Mouse (Mus musculus): ENCODE data around the gene Gss. TPM values are rescaled to one million over a fixed set of nuclear protein-coding genes. Genes with fewer than 3 reads are reported as not detected.
"Not testable (repeated sequence)": the region's sequence is repeated elsewhere in the genome, so short reads cannot be mapped to it uniquely, and the experiment has no call there.

Gss gene
- polyA plus RNA-seq, 1 experiment from 2014 or later, result 16.7 TPM

DNA sequence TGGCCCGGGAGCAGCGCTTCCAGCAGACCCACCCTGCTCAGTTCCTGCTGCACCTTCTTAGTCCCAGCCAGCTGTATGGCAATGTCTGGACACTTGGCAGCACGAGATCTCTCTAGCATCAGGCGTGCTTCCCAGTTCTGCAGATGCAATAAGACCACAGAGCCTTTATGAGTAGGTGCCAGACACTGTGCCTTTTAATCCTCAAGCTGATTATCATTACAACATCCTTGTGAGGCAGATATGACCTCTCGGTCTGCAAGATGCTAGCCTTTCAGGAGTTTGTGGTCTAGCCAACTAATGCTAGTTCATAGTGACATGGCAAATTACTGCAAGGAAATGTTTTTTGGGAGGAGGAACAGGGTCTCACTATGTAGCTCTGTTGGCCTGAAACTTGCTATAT is 24.9 kb downstream of the Gss start:
- Histone ChIP-seq H3K9ac (no peak overlapping the region), H3K36me3 (ENCODE audit: poor library complexity, severe bottlenecking) (0 out of 2 replicates have a peak, but pooled peaks cover 14% of the 10 kb centered on the region), H3K9me3 (replicated peaks) (no peaks in the 10 kb centered on the region), H3K4me3 (no peak overlapping the region), H3K4me2 (no peak overlapping the region), H3K27ac (no peak overlapping the region), H3K27me3 (no peaks in the 10 kb centered on the region), H3K4me1 (peaks cover 11% of the 10 kb centered on the region)
- no peak for ATAC-seq
- 87% methylated on average over 5 of the region's 5 CpGs for WGBS

DNA sequence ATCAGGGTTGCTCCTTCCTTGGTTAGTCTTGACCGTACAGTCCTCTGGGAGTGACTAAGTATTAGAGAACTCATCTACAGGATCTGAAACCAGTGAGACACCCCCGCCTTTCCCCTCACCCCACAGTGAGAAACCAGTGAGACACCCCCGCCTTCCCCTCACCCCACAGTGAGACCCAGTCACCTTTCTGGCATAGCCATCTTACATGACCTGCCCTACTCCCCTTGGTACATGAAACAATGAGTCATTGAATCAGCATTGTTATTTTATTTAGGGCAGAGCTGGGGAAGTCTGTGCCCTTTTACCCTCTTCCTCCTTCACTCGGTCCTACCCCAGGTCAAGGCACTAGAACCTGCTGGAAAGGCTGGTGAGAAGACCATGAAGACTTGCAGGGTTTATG is 29.7 kb downstream of the Gss start:
- Histone ChIP-seq H3K27me3 (no peaks in the 10 kb centered on the region), H3K4me3 (no peak overlapping the region), H3K4me1 (no peaks in the 10 kb centered on the region), H3K9me3 (replicated peaks) (no peaks in the 10 kb centered on the region), H3K36me3 (ENCODE audit: poor library complexity, severe bottlenecking) (peaks cover 39% of the 10 kb centered on the region; the same call in 1 of the 2 replicates), H3K4me2 (no peak overlapping the region), H3K27ac (no peak overlapping the region), H3K9ac (no peak overlapping the region)
- ATAC-seq, result no peak
- WGBS, result 81% methylated on average over 4 of the region's 4 CpGs

DNA sequence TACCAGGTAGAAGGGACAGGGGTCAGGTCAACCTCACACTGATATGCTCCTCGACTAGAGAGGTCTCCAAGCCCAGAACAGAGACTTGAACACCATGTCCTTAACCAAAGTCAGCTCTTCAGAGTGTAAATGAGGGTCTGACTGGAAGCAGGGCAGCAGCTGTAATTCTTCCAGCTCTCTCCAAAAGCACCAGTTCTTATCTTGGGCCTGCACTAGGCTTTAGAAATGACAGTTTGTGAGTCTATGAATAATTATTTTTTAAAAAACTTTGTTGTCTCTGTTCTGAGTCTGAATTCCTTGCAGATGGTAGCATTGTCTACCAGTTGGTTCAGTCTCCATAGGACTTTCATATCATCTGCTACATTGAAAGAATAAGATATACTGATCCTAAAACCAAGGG is 30.4 kb downstream of the Gss start:
- Histone ChIP-seq H3K36me3 (ENCODE audit: poor library complexity, severe bottlenecking) (peaks cover 39% of the 10 kb centered on the region; the same call in 1 of the 2 replicates), H3K4me1 (no peaks in the 10 kb centered on the region), H3K27ac (no peak overlapping the region), H3K27me3 (no peaks in the 10 kb centered on the region), H3K9ac (no peak overlapping the region), H3K4me2 (no peak overlapping the region), H3K9me3 (replicated peaks) (no peaks in the 10 kb centered on the region), H3K4me3 (no peak overlapping the region)
- ATAC-seq, result no peak
- 66% methylated on average over 1 of the region's 1 CpGs for WGBS

DNA sequence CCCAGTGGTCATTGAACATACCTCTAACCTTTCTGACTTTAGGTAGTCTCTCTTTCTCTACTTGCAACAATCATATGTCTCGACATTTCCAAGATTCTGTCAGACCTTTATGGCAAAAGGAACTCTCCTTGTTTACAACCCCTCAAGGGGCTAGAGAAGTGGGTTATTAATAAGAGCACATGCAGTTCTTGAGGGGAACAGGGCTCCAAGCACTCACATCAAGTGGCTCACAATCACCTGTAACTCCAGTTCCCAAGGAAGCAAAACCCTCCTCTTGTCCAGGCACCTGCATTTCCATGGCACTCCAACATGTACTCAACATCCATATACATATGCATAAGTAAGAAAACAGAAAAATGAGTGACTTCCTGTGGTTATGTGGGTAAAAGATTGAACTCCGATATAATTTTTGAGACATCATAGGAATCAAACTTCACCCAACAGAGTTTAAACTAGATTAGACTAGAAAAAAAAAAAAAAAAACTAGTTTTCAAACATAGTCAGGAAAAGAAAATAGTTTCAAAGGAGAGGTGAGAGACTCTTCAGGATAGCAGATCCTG is 38.1 kb downstream of the Gss start:
- H3K4me1 ChIP-seq, result no peaks in the 10 kb centered on the region
- H3K4me3 ChIP-seq, result no peak overlapping the region
- H3K4me2 ChIP-seq, result no peak overlapping the region
- H3K27me3 ChIP-seq, result no peaks in the 10 kb centered on the region
- ATAC-seq, result no peak
- peaks cover 7% of the 10 kb centered on the region; the same call in 1 of the 2 replicates for H3K36me3 ChIP-seq (ENCODE audit: poor library complexity, severe bottlenecking)
- no peaks in the 10 kb centered on the region for H3K9me3 ChIP-seq (replicated peaks)
- H3K9ac ChIP-seq, result no peak overlapping the region
- WGBS, result 86% methylated on average over 2 of the region's 2 CpGs
- no peak overlapping the region for H3K27ac ChIP-seq

DNA sequence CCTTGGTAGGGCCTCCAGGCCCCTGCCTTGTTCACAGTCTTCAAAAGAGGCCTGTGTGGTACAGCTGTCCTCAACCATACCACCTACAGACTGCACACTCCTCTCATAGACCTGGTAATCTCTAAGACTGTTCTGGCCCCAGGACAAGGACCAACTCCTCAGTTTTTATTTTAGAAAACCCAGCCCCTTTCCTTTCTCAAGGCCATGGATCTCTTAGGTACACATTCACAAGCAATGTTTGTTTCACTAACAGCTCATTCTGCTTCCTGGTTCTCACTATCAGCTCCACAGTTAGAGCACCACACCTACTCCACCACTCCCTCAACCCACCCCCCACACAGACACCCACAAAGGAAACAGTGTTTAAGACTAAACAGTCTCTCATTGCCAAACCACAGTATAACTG is 39.7 kb downstream of the Gss start:
- no peak overlapping the region for H3K27ac ChIP-seq
- no peak overlapping the region for H3K4me3 ChIP-seq
- no peaks in the 10 kb centered on the region for H3K4me1 ChIP-seq
- no peak overlapping the region for H3K9ac ChIP-seq
- no peak for ATAC-seq
- H3K4me2 ChIP-seq, result no peak overlapping the region
- no peaks in the 10 kb centered on the region for H3K27me3 ChIP-seq
- H3K36me3 ChIP-seq (ENCODE audit: poor library complexity, severe bottlenecking), result no peaks in the 10 kb centered on the region
- H3K9me3 ChIP-seq (replicated peaks), result no peaks in the 10 kb centered on the region

DNA sequence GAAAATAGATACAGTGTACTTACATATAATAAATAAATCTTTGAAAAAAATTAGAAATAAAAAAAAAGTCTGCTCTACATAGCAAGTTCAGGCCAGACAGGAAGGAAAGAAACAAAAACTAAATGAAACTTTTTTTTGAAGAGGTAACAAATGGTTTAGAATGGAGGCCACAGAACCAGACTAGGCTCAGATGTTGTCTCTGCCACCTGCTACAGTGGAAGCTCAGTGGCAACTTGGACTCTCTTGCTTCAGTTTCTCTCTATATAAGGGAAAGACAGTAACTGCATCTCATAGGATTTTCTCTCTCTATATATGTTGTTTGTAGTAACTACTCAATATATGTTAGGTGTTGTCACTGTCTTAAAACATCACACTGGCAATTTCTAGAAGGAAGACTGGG is 40.3 kb downstream of the Gss start:
- Histone ChIP-seq H3K9me3 (replicated peaks) (no peaks in the 10 kb centered on the region), H3K27ac (no peak overlapping the region), H3K27me3 (no peaks in the 10 kb centered on the region), H3K9ac (no peak overlapping the region), H3K4me2 (no peak overlapping the region), H3K4me3 (no peak overlapping the region), H3K36me3 (ENCODE audit: poor library complexity, severe bottlenecking) (no peaks in the 10 kb centered on the region), H3K4me1 (no peaks in the 10 kb centered on the region)
- no peak for ATAC-seq

DNA sequence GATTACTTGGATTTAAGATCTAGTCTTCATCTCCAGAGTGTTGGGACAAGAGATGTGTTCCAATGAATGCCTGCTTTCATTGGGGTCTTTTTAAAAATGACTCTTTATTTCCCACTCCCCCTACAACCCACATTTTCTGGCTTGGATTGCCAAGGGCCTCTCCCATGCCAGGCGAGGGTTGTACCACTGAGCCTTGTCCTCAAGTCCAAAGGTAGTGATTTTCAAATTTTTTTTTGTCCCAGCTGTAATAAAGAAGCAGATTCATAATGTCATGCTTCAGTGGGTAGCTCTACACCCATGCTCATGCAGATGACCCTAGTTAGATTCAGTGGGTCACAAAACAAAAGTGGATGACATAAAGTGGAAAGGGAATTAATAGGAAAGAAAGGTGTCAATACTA is 45.7 kb downstream of the Gss start:
- Histone ChIP-seq H3K4me1 (no peaks in the 10 kb centered on the region), H3K4me3 (no peak overlapping the region)
- WGBS, result 64% methylated on average over 1 of the region's 1 CpGs

DNA sequence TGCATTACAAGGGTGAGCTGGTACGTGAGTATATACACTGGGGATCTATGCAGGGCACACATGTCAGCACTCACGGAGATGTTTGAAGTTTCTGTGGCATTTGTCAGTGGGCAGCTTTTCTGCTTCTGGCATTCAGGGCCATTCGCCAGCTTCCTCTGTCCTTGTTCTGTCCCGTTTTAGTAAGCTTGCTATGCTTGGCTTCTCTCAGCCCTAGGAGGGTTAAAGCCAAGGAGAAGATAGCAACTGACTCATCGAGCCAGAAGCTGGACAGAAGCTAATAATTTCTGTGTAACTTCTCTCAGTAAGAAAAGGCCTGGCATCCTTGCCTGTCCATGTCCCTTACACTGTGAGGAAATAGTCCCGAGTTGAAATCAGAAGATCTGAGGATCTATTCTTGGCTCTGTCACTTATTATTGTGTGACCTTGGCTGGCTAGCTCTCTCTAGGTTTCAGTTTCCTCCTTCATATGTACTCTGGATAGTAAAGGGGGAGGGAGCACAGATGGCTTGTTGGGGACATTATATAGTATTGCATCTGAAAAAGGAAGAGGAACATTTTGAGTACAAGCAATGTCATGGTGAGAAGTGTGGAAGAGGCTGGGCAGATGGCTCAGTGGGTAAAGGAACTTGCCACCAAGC is 51.7 kb downstream of the Gss start:
- Histone ChIP-seq H3K9ac (no peak overlapping the region), H3K9me3 (replicated peaks) (no peaks in the 10 kb centered on the region), H3K36me3 (ENCODE audit: poor library complexity, severe bottlenecking) (no peaks in the 10 kb centered on the region), H3K4me3 (no peak overlapping the region), H3K27me3 (no peaks in the 10 kb centered on the region), H3K4me1 (no peaks in the 10 kb centered on the region), H3K27ac (no peak overlapping the region), H3K4me2 (no peak overlapping the region)
- ATAC-seq, result no peak
- 71% methylated on average over 6 of the region's 6 CpGs for WGBS

More for the DNA sequence above, 45.7 kb downstream of the Gss start:
- no peaks in the 10 kb centered on the region for H3K9me3 ChIP-seq (replicated peaks)
- no peak for ATAC-seq
- H3K27ac ChIP-seq, result no peak overlapping the region
- H3K9ac ChIP-seq, result no peak overlapping the region
- no peak overlapping the region for H3K4me2 ChIP-seq
- no peaks in the 10 kb centered on the region for H3K36me3 ChIP-seq (ENCODE audit: poor library complexity, severe bottlenecking)
- no peaks in the 10 kb centered on the region for H3K27me3 ChIP-seq

DNA sequence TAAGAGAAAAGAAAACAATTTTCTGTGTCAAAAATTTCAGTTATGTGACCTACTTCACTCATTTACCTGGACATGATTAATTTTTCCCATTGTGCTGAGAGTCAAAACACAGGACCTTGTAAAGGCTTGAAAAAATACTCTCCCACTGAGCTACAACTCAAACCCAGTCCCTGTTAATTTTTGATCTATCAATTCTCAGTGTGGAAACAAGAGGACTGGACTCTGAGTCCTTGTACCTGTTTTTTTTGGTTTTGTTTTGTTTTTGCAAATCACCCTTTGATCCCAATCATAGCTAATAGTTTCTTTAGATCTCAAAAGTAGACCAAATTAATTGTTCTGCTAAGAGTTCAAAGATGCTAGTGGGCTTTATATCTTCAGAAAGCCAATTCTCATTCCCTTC is 52.9 kb downstream of the Gss start:
- no peak overlapping the region for H3K27ac ChIP-seq
- no peak for ATAC-seq

DNA sequence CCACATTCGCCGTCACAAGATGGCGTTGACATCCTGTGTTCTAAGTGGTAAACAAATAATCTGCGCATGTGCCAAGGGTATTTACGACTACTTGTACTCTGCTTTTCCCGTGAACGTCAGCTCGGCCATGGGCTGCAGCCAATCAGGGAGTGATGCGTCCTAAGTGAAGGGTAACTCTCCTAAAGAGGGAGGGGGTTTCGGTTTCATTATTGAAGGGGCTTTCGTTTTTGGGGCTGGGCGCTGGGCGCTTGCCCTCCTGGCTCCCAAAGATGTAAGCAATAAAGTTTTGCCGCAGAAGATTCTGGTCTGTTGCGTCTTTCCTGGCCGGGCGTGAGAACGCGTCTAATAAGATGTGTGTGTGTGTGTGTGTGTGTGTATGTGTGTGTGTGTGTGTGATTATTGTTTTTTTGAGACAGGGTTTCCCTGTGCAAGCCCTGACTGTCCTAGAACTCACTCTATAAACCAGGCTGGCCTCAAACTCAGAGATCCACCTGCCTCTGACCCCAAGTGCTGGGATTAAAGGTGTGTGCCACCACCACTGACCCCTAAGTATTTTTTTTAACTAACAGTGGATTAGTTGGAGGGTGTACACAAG is 54.0 kb downstream of the Gss start:
- H3K4me2 ChIP-seq; H3K4me3 ChIP-seq; H3K36me3 ChIP-seq (ENCODE audit: poor library complexity, severe bottlenecking); H3K9ac ChIP-seq; H3K27me3 ChIP-seq; ATAC-seq; H3K4me1 ChIP-seq; H3K9me3 ChIP-seq (replicated peaks); H3K27ac ChIP-seq: not testable (repeated sequence)
- WGBS, result 79% methylated on average over 19 of the region's 19 CpGs

More for the DNA sequence above, 52.9 kb downstream of the Gss start:
- H3K9me3 ChIP-seq (replicated peaks), result no peaks in the 10 kb centered on the region
- no peaks in the 10 kb centered on the region for H3K36me3 ChIP-seq (ENCODE audit: poor library complexity, severe bottlenecking)
- H3K4me2 ChIP-seq, result no peak overlapping the region
- H3K9ac ChIP-seq, result no peak overlapping the region
- no peak overlapping the region for H3K4me3 ChIP-seq
- no peaks in the 10 kb centered on the region for H3K27me3 ChIP-seq
- H3K4me1 ChIP-seq, result no peaks in the 10 kb centered on the region

DNA sequence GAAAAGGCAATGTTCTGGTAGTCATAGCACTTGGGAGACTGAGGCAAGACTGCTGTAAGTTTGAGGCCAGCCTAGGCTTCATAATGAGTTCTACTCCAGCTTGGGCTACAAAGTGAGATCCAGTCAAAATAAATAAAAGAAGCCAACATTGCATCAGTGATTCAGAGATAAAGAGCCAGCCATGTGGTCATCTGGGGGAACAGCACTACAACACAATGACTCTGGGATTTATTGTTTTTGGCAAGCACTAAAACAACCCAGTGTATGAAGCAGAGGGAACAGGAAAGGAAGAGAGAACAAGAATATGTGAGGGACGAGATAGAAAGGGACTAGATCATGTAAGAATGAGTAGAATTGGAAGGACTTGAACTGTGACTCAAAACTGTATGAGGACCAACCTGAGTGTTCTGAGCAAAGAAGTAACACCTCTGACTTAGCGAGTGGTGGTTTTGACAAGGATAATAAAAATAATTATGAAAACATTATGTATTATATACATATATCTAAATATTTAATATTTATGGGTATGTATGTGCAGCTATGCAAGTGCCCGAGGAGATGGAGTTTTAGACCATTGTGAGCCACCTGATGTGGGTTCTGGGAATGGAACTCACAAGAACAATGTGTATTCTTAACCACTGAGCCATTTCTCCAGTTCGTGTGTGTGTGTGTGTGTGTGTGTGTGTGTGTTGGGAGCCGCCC is 54.7 kb downstream of the Gss start:
- Histone ChIP-seq H3K4me1 (no peaks in the 10 kb centered on the region), H3K27ac (no peak overlapping the region), H3K36me3 (ENCODE audit: poor library complexity, severe bottlenecking) (no peaks in the 10 kb centered on the region), H3K4me2 (no peak overlapping the region), H3K4me3 (no peak overlapping the region), H3K27me3 (no peaks in the 10 kb centered on the region), H3K9ac (no peak overlapping the region), H3K9me3 (replicated peaks) (no peaks in the 10 kb centered on the region)
- 77% methylated on average over 5 of the region's 5 CpGs for WGBS
- no peak for ATAC-seq

DNA sequence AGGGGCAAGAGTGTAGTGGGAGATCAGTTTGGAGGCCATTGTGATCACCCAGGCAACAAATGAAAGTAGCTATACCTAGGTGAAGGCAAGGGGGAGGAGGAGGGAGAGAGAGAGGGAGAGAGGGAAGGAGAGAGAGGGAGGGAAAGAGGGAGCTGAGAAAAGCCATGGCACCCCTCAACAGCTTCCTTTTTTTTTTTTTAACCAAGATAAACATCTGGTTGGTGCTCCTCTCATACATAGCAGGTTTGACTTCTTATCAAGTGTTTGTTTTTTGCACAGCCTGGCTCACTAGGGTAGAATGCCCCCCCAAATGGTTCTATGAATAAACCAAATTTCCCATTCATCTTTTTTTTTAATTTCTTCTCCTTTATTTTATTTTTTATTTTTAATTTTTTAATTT is 56.3 kb downstream of the Gss start:
- Histone ChIP-seq H3K9me3 (replicated peaks) (no peaks in the 10 kb centered on the region), H3K27ac (no peak overlapping the region), H3K4me1 (no peaks in the 10 kb centered on the region), H3K36me3 (ENCODE audit: poor library complexity, severe bottlenecking) (no peaks in the 10 kb centered on the region), H3K9ac (no peak overlapping the region), H3K27me3 (no peaks in the 10 kb centered on the region), H3K4me2 (no peak overlapping the region), H3K4me3 (no peak overlapping the region)
- ATAC-seq, result no peak

All from forebrain, embryonic 13.5 days (tissue).